Mouse (Mus musculus) intestine, embryonic 14.5 days (tissue): ENCODE measurements around the gene Snu13. TPM values are rescaled to one million over a fixed set of nuclear protein-coding genes. Genes with fewer than 3 reads are reported as not detected.

Experiments
- ATAC-seq: fragments of 200-750 bp; cut with Nextera tagmentation; replicated peaks from 2 replicates; pipeline ENCODE4 v1.8.0; 2017; ENCODE audit warnings: low read depth, moderate number of reproducible peaks, moderate TSS enrichment, moderate library complexity; ENCODE audit not compliant: low FRiP score, low TSS enrichment
- DNase-seq: peaks from one replicate; pipeline ENCODE4 v3.0.0-alpha.2; 2018; ENCODE audit warnings: low spot score
- H3K27ac ChIP-seq: fragments of 300-500 bp; sonication (generic); 2 replicates; pipeline ENCODE4 v1.5.1; 2014; ENCODE audit warnings: low read depth, mild to moderate bottlenecking, control low read depth
- H3K27me3 ChIP-seq: fragments of 300-500 bp; sonication (generic); replicated peaks from 2 replicates; pipeline ENCODE4 v1.6.1; 2014; ENCODE audit warnings: low read length, control low read depth; ENCODE audit not compliant: control insufficient read depth, insufficient read depth
- H3K36me3 ChIP-seq: fragments of 300-500 bp; sonication (generic); 2 replicates; pipeline ENCODE4 v1.6.1; 2014; ENCODE audit warnings: low read length, control low read depth; ENCODE audit not compliant: control insufficient read depth, insufficient read depth
- H3K4me1 ChIP-seq: fragments of 300-500 bp; sonication (generic); replicated peaks from 2 replicates; pipeline ENCODE4 v1.6.1; 2014; ENCODE audit warnings: low read length, control low read depth, mixed read lengths; ENCODE audit not compliant: control insufficient read depth, insufficient read depth
- H3K4me2 ChIP-seq: fragments of 300-500 bp; sonication (generic); 2 replicates; pipeline ENCODE4 v1.6.1; 2014; ENCODE audit warnings: low read length
- H3K4me3 ChIP-seq: fragments of 300-500 bp; sonication (generic); 2 replicates; pipeline ENCODE4 v1.5.1; 2014; ENCODE audit warnings: low read depth, low read length, control low read depth, mixed read lengths
- H3K9ac ChIP-seq: fragments of 300-500 bp; sonication (generic); 2 replicates; pipeline ENCODE4 v1.6.1; 2014; ENCODE audit warnings: mild to moderate bottlenecking, low read length
- H3K9me3 ChIP-seq: fragments of 300-500 bp; sonication (generic); 2 replicates; pipeline ENCODE4 v1.6.1; 2016; ENCODE audit warnings: low read length, control low read depth; ENCODE audit not compliant: control insufficient read depth
- WGBS: fragments of 180-500 bp; shearing (Covaris S2); extraction: QIAGEN DNeasy Blood & Tissue Kit; methylation state at CpG from one replicate; pipeline ENCODE4 v1.1.7; 2014; 5-methylcytosine and 5-hydroxymethylcytosine counted together
- polyA plus RNA-seq: library from polyadenylated mRNA; unstranded; fragments of >200 nt; fragmentation: Nextera tagmentation; extraction: Ambion mirVana; gene quantifications from 2 replicates; pipeline ENCODE4 v1.2.1, GENCODE M21; 2014

The Snu13 gene
- polyA plus RNA-seq, 1 experiment from 2014 or later, result 301 TPM

- peak; percentile 59 for DNase-seq
Measured at GRCm38 (mm10) chr15:82040650-82041049, 6.7 kb downstream of the Snu13 start.

GRCm38 (mm10) chr15:82035904-82036689, 11.3 kb downstream of the Snu13 start:
- H3K4me1 ChIP-seq, result no peaks in the 10 kb centered on the region
- ATAC-seq, result no peak
- no peak overlapping the region for H3K27ac ChIP-seq
- H3K4me2 ChIP-seq, result no peak overlapping the region
- H3K4me3 ChIP-seq, result no peak overlapping the region
- H3K9me3 ChIP-seq, result no peaks in the 10 kb centered on the region
- DNase-seq, result no peak
- no peak overlapping the region for H3K9ac ChIP-seq
- 83% methylated on average over 12 of the region's 12 CpGs for WGBS
- H3K27me3 ChIP-seq, result no peaks in the 10 kb centered on the region
- H3K36me3 ChIP-seq, result peaks cover 79% of the 10 kb centered on the region

More at GRCm38 (mm10) chr15:82040650-82041049, 6.7 kb downstream of the Snu13 start:
- H3K9me3 ChIP-seq, result no peaks in the 10 kb centered on the region
- no peak for ATAC-seq
- H3K27ac ChIP-seq, result no peak overlapping the region
- 86% methylated on average over 1 of the region's 1 CpGs for WGBS
- H3K4me3 ChIP-seq, result no peak overlapping the region
- H3K4me2 ChIP-seq, result no peak overlapping the region
- no peaks in the 10 kb centered on the region for H3K27me3 ChIP-seq
- no peaks in the 10 kb centered on the region; the same call in none of the 2 replicates for H3K4me1 ChIP-seq
- no peak overlapping the region for H3K9ac ChIP-seq
- H3K36me3 ChIP-seq, result peaks cover 68% of the 10 kb centered on the region

GRCm38 (mm10) chr15:82033762-82034161, 13.6 kb downstream of the Snu13 start, which contains the start of gene Desi1:
Gene Desi1 (minus strand): TSS chr15:82033862.
- Histone ChIP-seq H3K9ac (no peak within 1 kb of the TSS), H3K36me3 (peaks cover 76% of the 10 kb centered on the region), H3K4me1 (no peaks in the 10 kb centered on the region), H3K27me3 (no peaks in the 10 kb centered on the region), H3K27ac (no peak within 1 kb of the TSS), H3K4me2 (no peak within 1 kb of the TSS), H3K9me3 (no peaks in the 10 kb centered on the region), H3K4me3 (no peak within 1 kb of the TSS)
- ATAC-seq, result no peak
- no peak for DNase-seq
- WGBS, result 91% methylated on average over 4 of the region's 4 CpGs

- no peak for DNase-seq
- Histone ChIP-seq H3K27me3 (no peaks in the 10 kb centered on the region), H3K9ac (no peak overlapping the region), H3K27ac (no peak overlapping the region), H3K4me3 (no peak overlapping the region), H3K9me3 (no peaks in the 10 kb centered on the region), H3K36me3 (peaks cover 76% of the 10 kb centered on the region), H3K4me1 (no peaks in the 10 kb centered on the region), H3K4me2 (no peak overlapping the region)
- ATAC-seq, result no peak
- 89% methylated on average over 7 of the region's 7 CpGs for WGBS
Measured at GRCm38 (mm10) chr15:82032386-82032785, 15.0 kb downstream of the Snu13 start.

GRCm38 (mm10) chr15:82027726-82028125, 19.7 kb downstream of the Snu13 start:
- 77% methylated on average over 7 of the region's 7 CpGs for WGBS

GRCm38 (mm10) chr15:82027276-82027675, 20.1 kb downstream of the Snu13 start:
- no peak overlapping the region for H3K4me2 ChIP-seq
- H3K4me3 ChIP-seq, result no peak overlapping the region
- 89% methylated on average over 7 of the region's 7 CpGs for WGBS
- no peak overlapping the region for H3K9ac ChIP-seq
- no peak for ATAC-seq
- no peaks in the 10 kb centered on the region for H3K27me3 ChIP-seq
- H3K27ac ChIP-seq, result no peak overlapping the region
- peaks cover 93% of the 10 kb centered on the region for H3K36me3 ChIP-seq
- no peak for DNase-seq
- H3K4me1 ChIP-seq, result no peaks in the 10 kb centered on the region
- H3K9me3 ChIP-seq, result 0 out of 2 replicates have a peak, but pooled peaks cover 3% of the 10 kb centered on the region

More at GRCm38 (mm10) chr15:82027726-82028125, 19.7 kb downstream of the Snu13 start:
- H3K27ac ChIP-seq, result no peak overlapping the region
- DNase-seq (no peak), ATAC-seq (no peak)
- H3K4me3 ChIP-seq, result no peak overlapping the region
- 0 out of 2 replicates have a peak, but pooled peaks cover 3% of the 10 kb centered on the region for H3K9me3 ChIP-seq
- H3K36me3 ChIP-seq, result peaks cover 91% of the 10 kb centered on the region
- H3K4me1 ChIP-seq, result no peaks in the 10 kb centered on the region
- H3K27me3 ChIP-seq, result no peaks in the 10 kb centered on the region
- no peak overlapping the region for H3K9ac ChIP-seq
- H3K4me2 ChIP-seq, result no peak overlapping the region

- WGBS, result 85% methylated on average over 6 of the region's 6 CpGs
- H3K9ac ChIP-seq, result no peak overlapping the region
Measured at GRCm38 (mm10) chr15:82023965-82024635, 23.3 kb downstream of the Snu13 start.

GRCm38 (mm10) chr15:82022535-82023088, 24.8 kb downstream of the Snu13 start:
- H3K27ac ChIP-seq, result no peak overlapping the region
- no peak for DNase-seq
- 0 out of 2 replicates have a peak, but pooled peaks cover 3% of the 10 kb centered on the region for H3K9me3 ChIP-seq
- no peaks in the 10 kb centered on the region for H3K4me1 ChIP-seq
- no peak overlapping the region for H3K4me3 ChIP-seq
- peaks cover 71% of the 10 kb centered on the region for H3K36me3 ChIP-seq
- ATAC-seq, result no peak
- 87% methylated on average over 13 of the region's 13 CpGs for WGBS
- H3K4me2 ChIP-seq, result no peak overlapping the region
- no peaks in the 10 kb centered on the region for H3K27me3 ChIP-seq
- H3K9ac ChIP-seq, result no peak overlapping the region

More at GRCm38 (mm10) chr15:82023965-82024635, 23.3 kb downstream of the Snu13 start:
- Histone ChIP-seq H3K27ac (no peak overlapping the region), H3K4me2 (no peak overlapping the region), H3K9me3 (0 out of 2 replicates have a peak, but pooled peaks cover 3% of the 10 kb centered on the region), H3K4me1 (no peaks in the 10 kb centered on the region), H3K27me3 (no peaks in the 10 kb centered on the region), H3K4me3 (no peak overlapping the region), H3K36me3 (peaks cover 80% of the 10 kb centered on the region)
- no peak for DNase-seq
- ATAC-seq, result no peak
